Mouse (Mus musculus) cerebellum, adult 11-12 months (tissue): ENCODE measurements around the gene Gm20855.
"Not testable (repeated sequence)": the region's sequence is repeated elsewhere in the genome, so short reads cannot be mapped to it uniquely, and the experiment has no call there.

Experiments
- DNase-seq: peaks from one replicate; pipeline ENCODE4 v3.0.0; 2022

Gene Gm20855

GRCm38 (mm10) chrY:35131733-35132132 lies at the start of gene Gm20855:
TSS of gene Gm20855 (minus strand) at chrY:35131833.
- not testable (repeated sequence) for DNase-seq
